Mouse (Mus musculus) heart, postnatal 0 days (tissue): ENCODE measurements at regions not wholly inside any gene's neighbourhood (a gene's known extent, or its start where the extent isn't known, plus 50 kb on each side); places are given as distances from the start of the nearest gene placed in this dataset.

Experiments used
- ATAC-seq: fragments of 200-750 bp; cut with Nextera tagmentation; 2 replicates; pipeline ENCODE4 v1.8.0; 2017; ENCODE audit warnings: low read depth, moderate number of reproducible peaks, moderate library complexity; ENCODE audit not compliant: insufficient read depth
- DNase-seq: peaks from one replicate; pipeline ENCODE4 v3.0.0-alpha.2; 2016; ENCODE audit warnings: low spot score
- H3K27ac ChIP-seq: fragments of 300-500 bp; sonication (generic); 2 replicates; pipeline ENCODE4 v1.5.1; 2014; ENCODE audit warnings: low read depth, mild to moderate bottlenecking
- H3K27me3 ChIP-seq: fragments of 300-500 bp; sonication (generic); 2 replicates; pipeline ENCODE4 v1.6.1; 2014; ENCODE audit warnings: low read length, mixed read lengths; ENCODE audit not compliant: control insufficient read depth, insufficient read depth
- H3K36me3 ChIP-seq: fragments of 300-500 bp; sonication (generic); replicated peaks from 2 replicates; pipeline ENCODE4 v1.6.1; 2014; ENCODE audit warnings: low read length, mixed read lengths; ENCODE audit not compliant: control insufficient read depth, insufficient read depth
- H3K4me1 ChIP-seq: fragments of 300-500 bp; sonication (generic); 2 replicates; pipeline ENCODE4 v1.6.1; 2014; ENCODE audit warnings: antibody characterized with exemption; ENCODE audit not compliant: control insufficient read depth, insufficient read depth
- H3K4me2 ChIP-seq: fragments of 300-500 bp; sonication (generic); 2 replicates; pipeline ENCODE4 v1.6.1; 2014; ENCODE audit warnings: low read depth, mild to moderate bottlenecking, low read length, moderate library complexity
- H3K4me3 ChIP-seq: fragments of 300-500 bp; sonication (generic); 2 replicates; pipeline ENCODE4 v1.5.1; 2014; ENCODE audit warnings: low read depth, low read length
- H3K9ac ChIP-seq: fragments of 300-500 bp; sonication (generic); replicated peaks from 2 replicates; pipeline ENCODE4 v1.6.1; 2014; ENCODE audit warnings: low read depth, low read length, mixed read lengths
- H3K9me3 ChIP-seq: fragments of 300-500 bp; sonication (generic); replicated peaks from 2 replicates; pipeline ENCODE4 v1.6.1; 2016; ENCODE audit warnings: low read length; ENCODE audit not compliant: control insufficient read depth
- CTCF ChIP-seq: IDR thresholded peaks from 2 replicates; pipeline ENCODE4 v1.5.1; 2016; ENCODE audit warnings: antibody characterized with exemption, control low read depth, low read depth
- EP300 ChIP-seq: IDR thresholded peaks from 2 replicates; pipeline ENCODE4 v1.6.1; 2016; ENCODE audit warnings: antibody characterized with exemption, low read depth
- whole genome bisulfite sequencing: fragments of 180-500 bp; shearing (Covaris S2); extraction: QIAGEN DNeasy Blood & Tissue Kit; methylation state at CpG from one replicate; pipeline ENCODE4 v1.1.7; 2014; 5-methylcytosine and 5-hydroxymethylcytosine counted together

GRCm38 (mm10) chr3:134427633-134428032 lies 191.3 kb downstream of the Cxxc4 start:
- TF ChIP-seq CTCF: no peak
- H3K4me2 ChIP-seq: no peak overlapping the region
- no peak overlapping the region for H3K9ac ChIP-seq
- H3K4me1 ChIP-seq: no peaks in the 10 kb centered on the region
- no peaks in the 10 kb centered on the region for H3K27me3 ChIP-seq
- WGBS: 64% methylated on average over 3 of the region's 3 CpGs
- no peaks in the 10 kb centered on the region for H3K36me3 ChIP-seq
- H3K9me3 ChIP-seq: no peaks in the 10 kb centered on the region
- no peak for ATAC-seq
- H3K4me3 ChIP-seq: no peak overlapping the region
- H3K27ac ChIP-seq: no peak overlapping the region
- no peak for DNase-seq

DNA sequence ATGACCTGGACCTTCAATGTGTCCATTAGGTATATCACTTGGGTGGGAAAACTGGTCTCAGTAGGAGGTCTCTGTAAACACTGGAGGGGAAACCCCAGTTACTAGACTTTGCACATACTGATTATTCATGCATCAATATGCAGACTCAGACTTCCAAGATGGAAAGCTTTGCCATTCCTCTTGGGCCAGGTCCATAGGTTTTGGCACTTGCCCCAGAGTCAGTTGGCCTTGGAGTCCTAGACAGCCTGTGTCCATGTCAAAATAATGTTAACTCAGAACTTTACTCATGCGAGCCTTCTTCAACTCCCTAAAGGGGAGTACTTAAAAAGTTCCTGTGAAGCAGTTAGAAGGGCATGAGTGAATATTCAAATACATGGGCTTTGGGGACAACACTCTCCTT lies 230.3 kb downstream of the Cxxc4 start:
- no peak overlapping the region for H3K4me3 ChIP-seq
- WGBS: 78% methylated on average over 1 of the region's 1 CpGs
- no peak for DNase-seq

GRCm38 (mm10) chr3:134487280-134487679 lies 251.0 kb downstream of the Cxxc4 start:
- H3K9me3 ChIP-seq: no peaks in the 10 kb centered on the region
- H3K9ac ChIP-seq: no peak overlapping the region
- no peak overlapping the region for H3K27ac ChIP-seq
- TF ChIP-seq CTCF (no peak), EP300 (no peak)
- no peak overlapping the region for H3K4me3 ChIP-seq
- H3K36me3 ChIP-seq: no peaks in the 10 kb centered on the region
- DNase-seq (no peak), ATAC-seq (no peak)
- WGBS: 40% methylated on average over 2 of the region's 2 CpGs
- no peak overlapping the region for H3K4me2 ChIP-seq
- H3K4me1 ChIP-seq: no peaks in the 10 kb centered on the region
- no peaks in the 10 kb centered on the region for H3K27me3 ChIP-seq

More for the DNA sequence above, 230.3 kb downstream of the Cxxc4 start:
- H3K27ac ChIP-seq: no peak overlapping the region
- no peak for ATAC-seq
- H3K4me1 ChIP-seq: no peaks in the 10 kb centered on the region
- TF ChIP-seq CTCF (no peak), EP300 (no peak)
- no peak overlapping the region for H3K4me2 ChIP-seq
- no peaks in the 10 kb centered on the region for H3K9me3 ChIP-seq
- no peaks in the 10 kb centered on the region for H3K36me3 ChIP-seq
- H3K27me3 ChIP-seq: no peaks in the 10 kb centered on the region
- no peak overlapping the region for H3K9ac ChIP-seq

- Histone ChIP-seq H3K4me3 (no peak overlapping the region), H3K27ac (no peak overlapping the region), H3K4me2 (no peak overlapping the region), H3K4me1 (no peaks in the 10 kb centered on the region), H3K27me3 (no peaks in the 10 kb centered on the region), H3K9ac (no peak overlapping the region), H3K9me3 (no peaks in the 10 kb centered on the region), H3K36me3 (no peaks in the 10 kb centered on the region)
- no peak for DNase-seq
- no peak for ATAC-seq
- WGBS: 84% methylated on average over 5 of the region's 5 CpGs
- TF ChIP-seq EP300 (no peak), CTCF (no peak)
Measured at GRCm38 (mm10) chr3:134489966-134490543, 253.8 kb downstream of the Cxxc4 start.

DNA sequence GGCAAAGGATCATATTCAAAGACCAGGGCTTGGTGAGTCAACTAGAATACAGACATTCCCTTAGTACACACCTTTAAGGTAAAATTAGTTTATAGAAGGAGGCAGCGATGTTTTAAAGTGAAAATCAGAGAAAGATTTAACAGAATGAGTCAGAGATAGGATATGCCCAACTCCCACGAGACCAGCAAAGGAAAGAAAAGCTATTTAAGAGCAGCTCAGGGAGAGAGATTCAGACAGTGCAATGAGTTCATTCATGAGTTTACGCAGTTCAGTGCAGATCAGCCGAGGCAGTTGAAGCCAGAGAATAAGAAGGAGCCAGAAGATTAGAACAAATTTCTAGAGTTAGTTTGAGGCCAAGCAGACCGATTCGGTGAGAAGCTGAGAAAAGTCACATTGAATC lies 273.4 kb downstream of the Cxxc4 start:
- no peak for ATAC-seq
- H3K9me3 ChIP-seq: peaks cover 6% of the 10 kb centered on the region; the same call in 1 of the 2 replicates

DNA sequence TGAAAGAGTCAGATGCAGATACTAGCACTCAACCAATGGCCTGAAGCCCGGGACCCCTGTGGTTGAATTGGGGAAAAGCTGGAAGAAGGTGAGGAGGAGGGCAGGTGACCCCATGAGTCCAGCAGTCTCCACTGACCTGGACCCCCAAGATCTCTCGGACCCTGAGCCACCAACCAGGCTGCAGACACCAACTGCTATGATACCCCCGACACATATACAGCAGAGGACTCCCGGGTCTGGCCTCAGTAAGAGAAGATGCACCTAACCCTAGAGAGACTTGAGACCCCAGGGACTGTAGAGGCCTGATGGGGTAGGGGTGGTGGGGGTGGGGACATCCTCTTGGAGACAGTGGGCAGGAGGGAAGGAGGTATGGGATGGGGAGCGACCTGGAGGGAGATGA lies 289.5 kb downstream of the Cxxc4 start:
- Histone ChIP-seq H3K4me3 (no peak overlapping the region), H3K4me1 (no peaks in the 10 kb centered on the region), H3K9ac (no peak overlapping the region), H3K9me3 (no peaks in the 10 kb centered on the region), H3K36me3 (no peaks in the 10 kb centered on the region), H3K27ac (no peak overlapping the region), H3K4me2 (no peak overlapping the region), H3K27me3 (no peaks in the 10 kb centered on the region)
- DNase-seq: no peak
- TF ChIP-seq CTCF: no peak
- no peak for TF ChIP-seq EP300
- no peak for ATAC-seq
- 71% methylated on average over 5 of the region's 5 CpGs for WGBS

More for the DNA sequence above, 273.4 kb downstream of the Cxxc4 start:
- no peak for DNase-seq
- H3K27me3 ChIP-seq: no peaks in the 10 kb centered on the region
- H3K4me2 ChIP-seq: no peak overlapping the region
- no peak overlapping the region for H3K27ac ChIP-seq
- H3K4me1 ChIP-seq: no peaks in the 10 kb centered on the region
- no peak overlapping the region for H3K9ac ChIP-seq
- H3K36me3 ChIP-seq: no peaks in the 10 kb centered on the region
- 64% methylated on average over 6 of the region's 6 CpGs for WGBS
- H3K4me3 ChIP-seq: no peak overlapping the region
- TF ChIP-seq EP300 (no peak), CTCF (no peak)
